Mouse (Mus musculus) midbrain, embryonic 12.5 days (tissue): ENCODE results near the gene Tulp2. TPM values are rescaled to one million over a fixed set of nuclear protein-coding genes. Genes with fewer than 3 reads are reported as not detected.

Experiments used
- ATAC-seq: fragments of 200-750 bp; cut with Nextera tagmentation; 2 replicates; pipeline ENCODE4 v1.8.0; 2017; ENCODE audit warnings: low read depth, moderate TSS enrichment, moderate library complexity; ENCODE audit not compliant: low FRiP score
- H3K27ac ChIP-seq: fragments of 300-500 bp; sonication (generic); replicated peaks from 2 replicates; pipeline ENCODE4 v1.5.1; 2016; ENCODE audit warnings: mild to moderate bottlenecking
- H3K27me3 ChIP-seq: fragments of 300-500 bp; sonication (generic); 2 replicates; pipeline ENCODE4 v1.6.1; 2016; ENCODE audit warnings: mild to moderate bottlenecking
- H3K36me3 ChIP-seq: fragments of 300-500 bp; sonication (generic); 2 replicates; pipeline ENCODE4 v1.6.1; 2016
- H3K4me1 ChIP-seq: fragments of 300-500 bp; sonication (generic); 2 replicates; pipeline ENCODE4 v1.6.1; 2016
- H3K4me2 ChIP-seq: fragments of 300-500 bp; sonication (generic); replicated peaks from 2 replicates; pipeline ENCODE4 v1.6.1; 2016; ENCODE audit warnings: mild to moderate bottlenecking, moderate library complexity
- H3K4me3 ChIP-seq: fragments of 300-500 bp; sonication (generic); 2 replicates; pipeline ENCODE4 v1.5.1; 2016; ENCODE audit warnings: mild to moderate bottlenecking
- H3K9ac ChIP-seq: fragments of 300-500 bp; sonication (generic); replicated peaks from 2 replicates; pipeline ENCODE4 v1.6.1; 2016; ENCODE audit warnings: mild to moderate bottlenecking, moderate library complexity
- H3K9me3 ChIP-seq: fragments of 300-500 bp; sonication (generic); 2 replicates; pipeline ENCODE4 v1.6.1; 2016; ENCODE audit warnings: mild to moderate bottlenecking
- WGBS: fragments of 180-500 bp; shearing (Covaris S2); methylation state at CpG from one replicate; pipeline ENCODE4 v1.1.7; 2016; 5-methylcytosine and 5-hydroxymethylcytosine counted together
- polyA plus RNA-seq: library from polyadenylated mRNA; unstranded; fragments of >200 nt; fragmentation: Nextera tagmentation; extraction: Ambion mirVana; gene quantifications from 2 replicates; pipeline ENCODE4 v1.2.1, GENCODE M21; 2016

The Tulp2 gene
- 0.22 TPM in 2 replicates for polyA plus RNA-seq

DNA sequence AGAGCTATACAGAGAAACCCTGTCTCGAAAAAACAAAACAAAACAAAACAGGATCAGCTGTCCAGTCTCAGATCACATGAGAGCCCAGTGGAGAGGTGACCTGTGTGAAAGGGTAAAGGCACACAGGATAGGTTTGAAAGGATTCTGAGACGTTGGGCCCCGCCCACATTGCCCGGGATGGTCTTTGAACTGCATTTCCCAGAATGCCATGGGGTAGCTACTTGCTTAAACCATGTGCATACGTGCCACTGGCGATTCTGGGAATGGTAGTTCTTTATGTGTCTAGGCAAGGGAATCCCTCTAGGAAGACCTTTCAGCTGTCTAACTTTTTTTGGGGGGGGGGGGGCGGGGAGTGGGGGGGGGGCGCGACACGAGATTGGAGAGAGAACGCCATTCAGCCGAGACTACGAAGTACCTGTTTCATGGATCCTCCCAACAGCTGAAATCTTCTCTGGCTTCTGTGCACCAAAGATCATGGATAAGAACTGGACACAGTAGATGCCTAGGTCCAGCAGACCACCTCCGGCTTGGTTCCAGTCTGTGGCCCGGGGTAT lies at the start of gene Tulp2:
Tulp2 (plus strand) TSS at position 504 of the 554 bp plus-strand sequence.
- H3K4me2 ChIP-seq = no peak within 1 kb of the TSS
- no peak within 1 kb of the TSS for H3K9ac ChIP-seq
- H3K9me3 ChIP-seq = no peaks in the 10 kb centered on the region
- H3K27me3 ChIP-seq = no peaks in the 10 kb centered on the region
- no peaks in the 10 kb centered on the region for H3K4me1 ChIP-seq
- WGBS = 48% methylated on average over 15 of the region's 15 CpGs
- H3K4me3 ChIP-seq = no peak within 1 kb of the TSS
- H3K27ac ChIP-seq = no peak within 1 kb of the TSS
- peak; percentile 54 for ATAC-seq
- no peaks in the 10 kb centered on the region for H3K36me3 ChIP-seq

- peak overlapping the region; percentile 91 for H3K9ac ChIP-seq
- no peaks in the 10 kb centered on the region for H3K9me3 ChIP-seq
- peaks cover 33% of the 10 kb centered on the region for H3K36me3 ChIP-seq
- peak overlapping the region; percentile 90 for H3K27ac ChIP-seq
- no peaks in the 10 kb centered on the region; the same call in 1 of the 2 replicates for H3K27me3 ChIP-seq
- H3K4me2 ChIP-seq = peak overlapping the region; percentile 100
- no peak for ATAC-seq
- H3K4me3 ChIP-seq = peak overlapping the region; percentile 84
- 2% methylated on average over 7 of the region's 7 CpGs for WGBS
- H3K4me1 ChIP-seq = peaks cover 41% of the 10 kb centered on the region
Observed at GRCm38 (mm10) chr7:45433835-45434202, 47.9 kb upstream of the Tulp2 start.

- under 1% methylated on average over 45 of the region's 45 CpGs for WGBS
- Histone ChIP-seq H3K36me3 (peaks cover 29% of the 10 kb centered on the region), H3K27ac (peak within 1 kb of the TSS; percentile 90), H3K9ac (peak within 1 kb of the TSS; percentile 91), H3K4me3 (peak within 1 kb of the TSS; percentile 84), H3K4me1 (peaks cover 41% of the 10 kb centered on the region), H3K4me2 (peak within 1 kb of the TSS; percentile 100), H3K9me3 (no peaks in the 10 kb centered on the region), H3K27me3 (no peaks in the 10 kb centered on the region; the same call in 1 of the 2 replicates)
- ATAC-seq = peak; percentile 97
Observed at GRCm38 (mm10) chr7:45434203-45435015, 47.3 kb upstream of the Tulp2 start, which contains the start of gene Gys1. Gene Gys1, plus strand, starts transcription at chr7:45434844.

DNA sequence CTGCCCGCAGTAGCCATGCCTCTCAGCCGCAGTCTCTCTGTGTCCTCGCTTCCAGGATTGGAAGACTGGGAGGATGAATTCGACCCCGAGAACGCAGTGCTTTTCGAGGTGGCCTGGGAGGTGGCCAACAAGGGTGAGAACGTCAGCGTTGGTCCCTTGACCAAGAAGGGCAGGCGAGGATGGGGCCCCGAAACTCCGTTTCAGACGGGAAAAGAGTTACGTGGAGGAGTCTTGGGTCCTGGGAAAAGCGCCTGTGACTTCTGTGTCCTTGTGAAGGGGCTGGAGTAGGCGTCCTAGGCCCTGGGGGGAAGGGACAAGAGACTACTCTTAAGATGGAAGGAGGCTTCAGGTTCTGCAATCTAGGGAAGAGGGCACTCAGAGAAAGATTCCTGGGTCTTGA lies 46.6 kb upstream of the Tulp2 start:
- Histone ChIP-seq H3K27ac (peak overlapping the region; percentile 26), H3K4me1 (peaks cover 41% of the 10 kb centered on the region), H3K4me2 (peak overlapping the region; percentile 73), H3K9ac (peak overlapping the region; percentile 69), H3K27me3 (no peaks in the 10 kb centered on the region; the same call in 1 of the 2 replicates), H3K9me3 (no peaks in the 10 kb centered on the region), H3K36me3 (peaks cover 29% of the 10 kb centered on the region), H3K4me3 (peak overlapping the region; percentile 84)
- ATAC-seq = no peak
- WGBS = 2% methylated on average over 16 of the region's 16 CpGs

- no peak overlapping the region for H3K4me3 ChIP-seq
- peaks cover 41% of the 10 kb centered on the region for H3K4me1 ChIP-seq
- peaks cover 29% of the 10 kb centered on the region for H3K36me3 ChIP-seq
- H3K9ac ChIP-seq = 0 out of 2 replicates have a peak overlapping the region, but pooled peaks have one; percentile 69
- 91% methylated on average over 5 of the region's 5 CpGs for WGBS
- no peaks in the 10 kb centered on the region; the same call in 1 of the 2 replicates for H3K27me3 ChIP-seq
- H3K9me3 ChIP-seq = no peaks in the 10 kb centered on the region
- ATAC-seq = no peak
- no peak overlapping the region for H3K4me2 ChIP-seq
- no peak overlapping the region for H3K27ac ChIP-seq
Observed at GRCm38 (mm10) chr7:45436444-45436843, 45.2 kb upstream of the Tulp2 start.

GRCm38 (mm10) chr7:45437046-45437445 lies 44.6 kb upstream of the Tulp2 start:
- no peak overlapping the region for H3K27ac ChIP-seq
- H3K9ac ChIP-seq = peak overlapping the region; percentile 28; the same call in 1 of the 2 replicates
- no peak overlapping the region for H3K4me3 ChIP-seq
- no peak overlapping the region for H3K4me2 ChIP-seq
- WGBS = 34% methylated on average over 6 of the region's 6 CpGs
- peaks cover 41% of the 10 kb centered on the region for H3K4me1 ChIP-seq
- H3K27me3 ChIP-seq = no peaks in the 10 kb centered on the region; the same call in 1 of the 2 replicates
- H3K36me3 ChIP-seq = peaks cover 30% of the 10 kb centered on the region
- no peak for ATAC-seq
- H3K9me3 ChIP-seq = no peaks in the 10 kb centered on the region

DNA sequence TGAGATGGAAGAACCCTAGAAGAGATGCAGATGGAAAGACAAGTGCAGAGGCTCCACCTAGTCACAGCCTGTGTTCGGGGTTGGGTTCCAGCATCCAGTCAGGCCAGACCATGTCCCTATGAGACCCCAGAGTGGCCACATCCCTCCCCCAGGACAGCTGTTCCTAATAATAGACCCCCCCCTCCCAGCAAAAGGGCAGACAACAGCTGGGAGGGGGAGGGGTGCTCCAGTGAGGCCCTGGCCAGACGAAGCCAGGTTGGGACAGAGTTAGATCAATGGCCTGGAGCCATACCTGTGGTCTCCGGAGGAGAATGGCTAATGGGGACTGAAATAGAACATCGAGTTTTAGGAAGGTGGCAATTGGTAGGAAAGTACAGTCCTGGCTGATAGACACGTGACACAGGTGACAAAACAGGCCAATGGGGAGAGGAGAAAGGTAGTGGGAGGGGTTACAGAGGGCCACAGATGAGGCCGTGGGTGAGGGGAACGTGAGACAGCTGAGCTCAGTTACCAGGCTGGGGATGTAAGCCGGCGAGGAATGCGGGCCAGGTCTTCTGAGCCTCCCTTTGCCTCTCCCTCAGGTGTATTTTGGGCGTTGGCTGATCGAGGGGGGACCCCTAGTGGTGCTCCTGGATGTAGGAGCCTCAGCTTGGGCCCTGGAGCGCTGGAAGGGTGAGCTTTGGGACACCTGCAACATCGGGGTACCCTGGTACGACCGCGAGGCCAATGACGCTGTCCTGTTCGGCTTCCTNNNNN lies 44.0 kb upstream of the Tulp2 start, which contains the start of gene Ruvbl2:
Ruvbl2 (minus strand) TSS at position 576 of the 756 bp plus-strand sequence.
- no peak within 1 kb of the TSS for H3K4me3 ChIP-seq
- no peak within 1 kb of the TSS for H3K27ac ChIP-seq
- H3K36me3 ChIP-seq = peaks cover 25% of the 10 kb centered on the region
- WGBS = 18% methylated on average over 19 of the region's 19 CpGs
- peaks cover 39% of the 10 kb centered on the region for H3K4me1 ChIP-seq
- no peaks in the 10 kb centered on the region for H3K9me3 ChIP-seq
- no peak for ATAC-seq
- no peaks in the 10 kb centered on the region; the same call in 1 of the 2 replicates for H3K27me3 ChIP-seq
- 0 out of 2 replicates have a peak within 1 kb of the TSS, but pooled peaks have one; percentile 6 for H3K4me2 ChIP-seq
- H3K9ac ChIP-seq = peak within 1 kb of the TSS; percentile 28; the same call in 1 of the 2 replicates

GRCm38 (mm10) chr7:45443526-45444420 lies 37.9 kb upstream of the Tulp2 start:
- Histone ChIP-seq H3K36me3 (peaks cover 64% of the 10 kb centered on the region), H3K9ac (no peak overlapping the region), H3K4me2 (no peak overlapping the region), H3K27ac (no peak overlapping the region), H3K4me1 (no peaks in the 10 kb centered on the region), H3K27me3 (no peaks in the 10 kb centered on the region), H3K9me3 (no peaks in the 10 kb centered on the region), H3K4me3 (no peak overlapping the region)
- 92% methylated on average over 22 of the region's 22 CpGs for WGBS
- no peak for ATAC-seq

DNA sequence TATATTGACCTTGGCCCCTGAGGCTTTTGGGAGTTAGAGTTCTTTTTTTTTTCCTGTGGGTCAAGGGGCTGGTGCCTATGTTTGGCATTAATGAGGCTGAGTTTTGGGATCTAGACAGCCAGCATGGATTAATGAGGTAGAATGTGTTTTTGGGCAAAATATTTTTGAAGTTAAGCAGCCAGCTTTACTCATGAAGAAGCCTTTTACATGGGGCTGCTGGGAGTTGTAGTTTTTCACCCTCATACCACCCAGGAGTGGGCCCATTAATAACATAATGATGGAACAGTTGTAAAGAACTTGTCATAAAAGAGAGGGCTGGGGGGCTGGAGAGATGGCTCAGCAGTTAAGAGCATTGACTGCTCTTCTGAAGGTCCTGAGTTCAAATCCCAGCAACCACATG lies 35.1 kb upstream of the Tulp2 start:
- Histone ChIP-seq H3K4me2 (no peak overlapping the region), H3K9me3 (no peaks in the 10 kb centered on the region), H3K27ac (no peak overlapping the region), H3K36me3 (peaks cover 51% of the 10 kb centered on the region), H3K4me1 (no peaks in the 10 kb centered on the region), H3K9ac (no peak overlapping the region), H3K4me3 (no peak overlapping the region), H3K27me3 (no peaks in the 10 kb centered on the region)
- ATAC-seq = no peak

DNA sequence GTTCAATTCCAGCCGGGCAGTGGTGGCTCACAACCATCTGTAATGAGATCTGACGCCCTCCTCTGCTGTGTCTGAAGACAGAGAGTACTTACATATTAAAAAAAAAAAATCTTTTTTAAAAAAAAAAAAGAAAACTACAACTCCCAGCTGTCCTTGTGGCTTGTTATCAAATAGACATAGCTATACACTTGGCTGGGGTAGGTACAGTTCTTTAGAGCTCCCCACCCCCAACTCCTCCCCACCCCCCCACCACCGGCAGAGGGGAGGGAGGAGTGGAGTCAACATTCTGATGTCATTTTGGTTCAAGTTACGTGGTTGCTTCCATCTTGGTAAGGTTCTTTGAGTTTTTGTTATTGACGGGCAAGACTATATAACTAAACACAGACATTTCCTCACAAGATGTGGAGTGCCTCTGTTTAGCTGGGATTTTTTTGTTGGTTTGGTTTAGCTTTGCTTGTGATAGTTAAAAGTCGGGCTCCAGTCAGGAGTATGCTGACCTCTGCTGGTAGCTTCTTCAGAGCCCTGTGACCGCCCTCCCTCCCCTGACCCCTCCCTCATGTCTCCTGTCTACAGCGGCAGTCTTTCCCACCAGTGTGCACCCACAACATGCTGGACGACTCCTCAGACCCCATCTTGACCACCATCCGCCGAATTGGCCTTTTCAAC lies 34.2 kb upstream of the Tulp2 start:
- no peak overlapping the region for H3K4me2 ChIP-seq
- no peak overlapping the region for H3K4me3 ChIP-seq
- ATAC-seq = no peak
- no peaks in the 10 kb centered on the region for H3K27me3 ChIP-seq
- H3K9me3 ChIP-seq = no peaks in the 10 kb centered on the region
- no peak overlapping the region for H3K9ac ChIP-seq
- no peak overlapping the region for H3K27ac ChIP-seq
- H3K4me1 ChIP-seq = no peaks in the 10 kb centered on the region
- H3K36me3 ChIP-seq = peaks cover 55% of the 10 kb centered on the region
- WGBS = 41% methylated on average over 11 of the region's 11 CpGs
